Mouse (Mus musculus): Measurements from ENCODE around the gene Rbm47. TPM values are rescaled to one million over a fixed set of nuclear protein-coding genes. Genes with fewer than 3 reads are reported as not detected.

Rbm47 gene
- polyA plus RNA-seq, 1 experiment from 2014 or later = 41.5 TPM

DNA sequence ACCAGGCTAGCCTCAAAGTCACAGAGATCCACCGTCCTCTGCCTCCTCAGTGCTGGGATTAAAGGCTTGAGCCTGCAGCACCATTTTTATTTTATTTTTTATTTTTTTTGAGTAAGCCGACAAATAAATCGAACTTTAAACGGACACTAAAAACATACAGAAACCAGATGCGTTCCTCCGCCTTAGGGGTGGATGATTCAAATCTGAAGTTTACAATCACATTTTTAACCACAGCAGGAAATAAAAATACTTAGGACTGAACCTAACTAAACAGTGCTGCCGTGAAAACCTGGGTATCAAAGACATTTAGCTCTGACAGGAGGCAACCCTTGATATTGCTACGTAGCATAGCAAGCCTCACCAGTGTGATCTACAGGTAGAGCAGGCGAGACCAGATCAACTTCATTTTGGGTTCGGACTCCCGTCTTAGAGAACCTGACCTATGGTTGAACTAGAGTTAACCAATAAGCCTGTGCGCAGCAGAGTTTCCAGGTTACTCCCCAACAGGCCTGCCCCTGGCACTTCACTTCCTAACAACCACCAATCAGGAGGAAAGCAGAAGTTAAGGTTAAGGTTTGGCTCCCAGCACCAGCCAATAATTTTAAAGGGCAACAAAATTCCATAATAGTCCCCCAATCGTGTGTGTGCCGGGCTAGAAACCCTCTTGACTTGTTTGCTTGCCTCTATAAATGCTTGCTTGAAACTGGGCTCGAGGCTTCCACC, 164.5 kb downstream of the Rbm47 start:
- Histone ChIP-seq H3K4me2 (replicated peaks; ENCODE audit: low read depth, low read length) (no peak overlapping the region), H3K36me3 (ENCODE audit: insufficient read depth, low read length) (no peaks in the 10 kb centered on the region), H3K4me1 (ENCODE audit: insufficient read depth, low read depth, low read length) (no peaks in the 10 kb centered on the region; the same call in 1 of the 2 replicates), H3K27ac (ENCODE audit: low read length) (no peak overlapping the region), H3K9me3 (ENCODE audit: low read length) (no peaks in the 10 kb centered on the region), H3K27me3 (replicated peaks; ENCODE audit: insufficient read depth, low read length) (no peaks in the 10 kb centered on the region), H3K9ac (replicated peaks; ENCODE audit: low read depth) (no peak overlapping the region), H3K4me3 (ENCODE audit: low read depth, low read length) (no peak overlapping the region)
- TF ChIP-seq CTCF (IDR thresholded peaks at IDR 0.05) (no peak), EP300 (IDR thresholded peaks at IDR 0.05) (no peak)
- ATAC-seq = peak; percentile 67
- peak; percentile 66 for DNase-seq (ENCODE audit: low spot score)
- 62% methylated on average over 15 of the region's 15 CpGs for WGBS

DNA sequence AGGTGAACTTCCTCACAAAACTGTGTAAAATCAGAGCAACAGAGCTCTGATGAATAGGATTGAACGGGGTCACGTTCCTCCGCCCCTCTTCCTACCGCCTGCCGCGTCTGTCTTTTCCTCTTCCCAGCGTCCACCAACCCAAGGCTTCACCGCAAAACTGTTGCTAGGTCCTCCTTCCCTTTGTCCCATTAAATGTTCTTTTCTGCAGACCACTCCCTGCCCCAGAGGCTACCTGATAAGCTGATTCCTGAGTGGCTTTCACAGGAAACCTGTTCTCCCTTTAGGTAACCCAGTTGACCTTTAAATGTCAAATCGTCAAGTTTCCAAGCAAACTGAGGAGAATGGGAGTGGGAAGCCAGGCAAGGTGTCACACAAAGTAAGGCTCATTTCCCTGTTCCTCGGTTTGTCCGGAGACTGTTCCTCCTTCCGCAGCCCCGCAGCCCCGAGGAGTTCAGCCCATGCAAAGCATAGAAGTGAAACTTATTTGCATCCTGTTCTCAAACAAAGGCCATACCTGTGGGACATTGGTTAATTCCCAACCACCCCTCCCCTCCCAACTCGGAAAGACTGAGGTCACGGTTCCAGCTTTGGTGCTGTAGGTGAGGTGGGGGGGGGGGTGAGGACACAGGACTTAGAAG, 167.8 kb downstream of the Rbm47 start:
- Histone ChIP-seq H3K27ac (ENCODE audit: low read length) (peak overlapping the region; percentile 29), H3K36me3 (ENCODE audit: insufficient read depth, low read length) (no peaks in the 10 kb centered on the region), H3K4me2 (replicated peaks; ENCODE audit: low read depth, low read length) (peak overlapping the region; percentile 14; the same call in 1 of the 2 replicates), H3K9ac (replicated peaks; ENCODE audit: low read depth) (no peak overlapping the region), H3K27me3 (replicated peaks; ENCODE audit: insufficient read depth, low read length) (no peaks in the 10 kb centered on the region), H3K4me1 (ENCODE audit: insufficient read depth, low read depth, low read length) (no peaks in the 10 kb centered on the region; the same call in 1 of the 2 replicates), H3K4me3 (ENCODE audit: low read depth, low read length) (no peak overlapping the region), H3K9me3 (ENCODE audit: low read length) (no peaks in the 10 kb centered on the region)
- ATAC-seq = peak; percentile 20; the same call in 1 of the 2 replicates
- peak; percentile 50 for DNase-seq (ENCODE audit: low spot score)
- 23% methylated on average over 16 of the region's 16 CpGs for WGBS
- no peak for TF ChIP-seq CTCF (IDR thresholded peaks at IDR 0.05)
- TF ChIP-seq EP300 (IDR thresholded peaks at IDR 0.05) = no peak

DNA sequence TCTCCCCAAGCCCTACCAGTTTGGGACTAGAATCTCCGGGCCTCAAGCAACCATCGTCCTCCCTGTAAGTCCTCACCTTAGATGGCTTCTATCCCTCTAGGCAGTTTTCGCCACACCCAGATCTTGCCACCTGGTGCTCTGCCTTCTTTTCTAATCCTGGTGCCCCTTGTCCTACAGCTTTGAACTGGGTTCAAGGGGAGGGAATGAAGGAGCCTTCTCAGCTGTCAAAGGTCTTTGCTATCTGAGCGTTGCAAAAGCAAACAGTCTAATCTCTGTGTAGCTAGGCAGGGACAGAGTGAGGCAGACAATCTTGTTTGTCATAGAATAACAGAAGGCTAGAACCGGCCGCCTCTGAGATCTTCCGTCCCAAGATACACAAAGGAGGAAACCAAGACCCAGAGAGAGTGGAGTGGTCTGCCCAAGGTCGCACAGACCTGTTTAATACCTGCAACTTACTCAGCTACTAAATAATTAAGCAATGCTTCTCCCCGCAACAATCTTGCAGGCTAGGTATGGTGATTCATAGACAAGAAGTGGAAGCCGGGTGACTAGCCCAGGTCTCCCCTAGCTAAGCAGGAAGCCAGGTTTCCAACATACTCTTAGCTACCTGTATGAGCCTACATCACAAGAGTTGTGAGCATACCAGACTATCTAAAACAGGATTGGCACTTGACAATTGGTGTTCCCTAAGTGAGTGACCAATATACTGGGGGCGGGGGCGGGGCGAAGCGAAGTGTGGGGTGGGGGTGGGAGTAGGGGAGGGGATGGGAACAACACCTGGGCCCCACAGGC, 168.6 kb downstream of the Rbm47 start, which contains the start of gene 9130230L23Rik:
Gene 9130230L23Rik, minus strand, starts transcription at position 152 of the 792 bp plus-strand sequence.
- Histone ChIP-seq H3K9ac (replicated peaks; ENCODE audit: low read depth) (no peak within 1 kb of the TSS), H3K4me3 (ENCODE audit: low read depth, low read length) (no peak within 1 kb of the TSS), H3K27ac (ENCODE audit: low read length) (peak within 1 kb of the TSS; percentile 29), H3K36me3 (ENCODE audit: insufficient read depth, low read length) (no peaks in the 10 kb centered on the region), H3K9me3 (ENCODE audit: low read length) (no peaks in the 10 kb centered on the region), H3K4me1 (ENCODE audit: insufficient read depth, low read depth, low read length) (no peaks in the 10 kb centered on the region; the same call in 1 of the 2 replicates), H3K27me3 (replicated peaks; ENCODE audit: insufficient read depth, low read length) (no peaks in the 10 kb centered on the region), H3K4me2 (replicated peaks; ENCODE audit: low read depth, low read length) (peak within 1 kb of the TSS; percentile 14; the same call in 1 of the 2 replicates)
- 33% methylated on average over 14 of the region's 14 CpGs for WGBS
- ATAC-seq = peak; percentile 63
- peak; percentile 69 for DNase-seq (ENCODE audit: low spot score)
- TF ChIP-seq CTCF (IDR thresholded peaks at IDR 0.05) (no peak), EP300 (IDR thresholded peaks at IDR 0.05) (no peak)

DNA sequence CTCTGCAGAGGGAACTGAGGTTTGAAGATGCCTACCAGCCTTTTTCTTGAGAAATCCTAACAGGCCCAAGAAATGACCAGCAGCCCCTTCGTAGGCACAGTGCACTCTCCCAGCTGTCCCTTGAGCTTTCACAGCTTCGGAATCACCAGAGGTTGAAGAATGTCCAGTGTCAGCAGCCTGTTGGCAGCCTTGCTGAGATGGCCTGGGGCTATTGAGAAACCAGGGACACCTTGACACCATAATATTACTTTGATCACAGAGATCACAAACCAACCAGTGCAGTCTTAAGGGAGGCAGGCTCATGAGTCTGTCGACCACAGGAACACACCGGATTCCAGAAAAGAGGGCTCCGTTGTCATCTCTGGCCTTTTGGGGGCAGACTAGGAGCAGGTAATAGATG, 171.7 kb downstream of the Rbm47 start:
- no peaks in the 10 kb centered on the region for H3K27me3 ChIP-seq (replicated peaks; ENCODE audit: insufficient read depth, low read length)
- H3K4me1 ChIP-seq (ENCODE audit: insufficient read depth, low read depth, low read length) = no peaks in the 10 kb centered on the region; the same call in 1 of the 2 replicates
- H3K4me2 ChIP-seq (replicated peaks; ENCODE audit: low read depth, low read length) = no peak overlapping the region
- TF ChIP-seq CTCF (IDR thresholded peaks at IDR 0.05) (no peak), EP300 (IDR thresholded peaks at IDR 0.05) (no peak)
- WGBS = 70% methylated on average over 5 of the region's 5 CpGs
- H3K9me3 ChIP-seq (ENCODE audit: low read length) = no peaks in the 10 kb centered on the region
- no peak overlapping the region for H3K4me3 ChIP-seq (ENCODE audit: low read depth, low read length)
- ATAC-seq (no peak), DNase-seq (ENCODE audit: low spot score) (no peak)
- H3K36me3 ChIP-seq (ENCODE audit: insufficient read depth, low read length) = no peaks in the 10 kb centered on the region
- no peak overlapping the region for H3K27ac ChIP-seq (ENCODE audit: low read length)
- H3K9ac ChIP-seq (replicated peaks; ENCODE audit: low read depth) = no peak overlapping the region

DNA sequence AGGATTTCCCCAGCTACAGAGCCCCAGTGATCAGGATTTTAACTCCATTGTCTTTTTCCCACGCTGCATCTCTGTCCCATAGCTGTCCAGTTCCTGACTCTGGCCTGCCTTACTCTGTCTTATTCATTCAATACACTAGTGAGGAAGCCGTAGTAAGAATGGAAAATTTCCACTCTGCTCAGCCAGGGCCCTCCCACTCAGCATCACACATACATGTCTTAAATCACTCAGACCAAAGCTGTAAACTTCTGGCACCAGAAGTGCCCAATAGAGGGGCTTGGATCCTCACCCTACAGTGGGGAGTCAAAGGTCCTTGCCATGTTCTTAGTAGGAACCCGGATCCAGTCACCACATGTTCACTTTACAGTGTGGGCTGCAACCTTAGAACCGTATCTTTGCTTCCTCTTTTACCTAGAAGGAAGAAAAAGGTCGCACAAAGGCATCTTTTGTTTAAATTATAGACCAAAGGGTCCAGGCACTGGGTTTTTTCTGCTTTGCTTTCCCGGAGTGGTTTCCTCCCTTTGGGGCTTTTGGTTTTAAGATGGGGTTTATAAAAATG, 172.3 kb downstream of the Rbm47 start:
- Histone ChIP-seq H3K9me3 (ENCODE audit: low read length) (no peaks in the 10 kb centered on the region), H3K9ac (replicated peaks; ENCODE audit: low read depth) (no peak overlapping the region), H3K36me3 (ENCODE audit: insufficient read depth, low read length) (no peaks in the 10 kb centered on the region), H3K4me2 (replicated peaks; ENCODE audit: low read depth, low read length) (no peak overlapping the region), H3K27ac (ENCODE audit: low read length) (no peak overlapping the region), H3K4me3 (ENCODE audit: low read depth, low read length) (no peak overlapping the region), H3K27me3 (replicated peaks; ENCODE audit: insufficient read depth, low read length) (no peaks in the 10 kb centered on the region), H3K4me1 (ENCODE audit: insufficient read depth, low read depth, low read length) (no peaks in the 10 kb centered on the region; the same call in 1 of the 2 replicates)
- WGBS = 37% methylated on average over 6 of the region's 6 CpGs
- ATAC-seq = no peak
- TF ChIP-seq EP300 (IDR thresholded peaks at IDR 0.05) (no peak), CTCF (IDR thresholded peaks at IDR 0.05) (no peak)
- DNase-seq (ENCODE audit: low spot score) = no peak

Data from lung, postnatal 0 days (tissue).